Mouse (Mus musculus): ENCODE results near the gene Elane. TPM values are rescaled to one million over a fixed set of nuclear protein-coding genes. Genes with fewer than 3 reads are reported as not detected.

Gene Elane
- polyA plus RNA-seq, 1 experiment from 2014 or later = 0.33 TPM

DNA sequence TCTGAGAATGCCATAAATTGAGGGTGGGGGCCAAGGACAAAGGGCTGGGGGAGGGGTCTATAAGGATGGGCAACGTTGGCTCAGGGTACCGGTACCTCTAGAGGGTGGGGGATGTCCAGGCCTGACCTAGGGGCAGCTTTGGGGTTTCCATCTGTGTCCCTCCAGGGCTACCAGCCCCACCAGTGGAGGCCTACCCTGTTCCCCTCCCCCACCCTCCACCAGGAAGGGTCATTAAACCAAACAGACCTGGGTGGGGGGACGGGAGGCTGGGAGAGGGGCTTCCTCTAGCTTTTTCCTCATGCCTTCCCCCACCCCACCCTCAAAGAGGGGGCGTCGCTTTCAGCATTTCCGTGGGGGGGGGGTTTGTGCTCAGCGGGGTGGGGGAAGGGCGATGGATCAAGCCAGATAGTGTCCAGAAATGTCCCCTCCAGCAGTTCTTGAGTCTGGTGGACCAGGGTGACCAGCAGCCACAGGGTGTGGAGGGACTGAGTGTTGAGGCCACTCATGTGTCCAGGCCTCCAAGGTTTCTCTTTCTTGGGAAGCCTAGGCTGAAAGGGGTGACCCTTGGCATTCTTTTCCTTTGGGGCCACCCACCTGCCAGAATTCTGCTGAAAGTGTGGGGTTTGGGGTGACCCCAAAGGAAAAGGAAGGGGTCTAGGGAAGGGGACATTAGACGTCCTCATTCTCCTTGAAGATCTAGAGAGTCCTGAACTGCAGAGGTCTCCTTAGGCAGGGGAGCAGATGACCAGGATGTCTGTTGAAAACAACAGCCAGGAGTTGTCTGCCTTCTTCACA lies 43.1 kb downstream of the Elane start:
- H3K4me1 ChIP-seq = peaks cover 56% of the 10 kb centered on the region
- peak overlapping the region; percentile 91; the same call in 1 of the 2 replicates for H3K9ac ChIP-seq
- H3K9me3 ChIP-seq = no peaks in the 10 kb centered on the region
- WGBS = 13% methylated on average over 9 of the region's 9 CpGs
- H3K4me3 ChIP-seq = peak overlapping the region; percentile 96
- peak overlapping the region; percentile 97 for H3K27ac ChIP-seq
- no peak for ATAC-seq (ENCODE audit: insufficient number of reproducible peaks, insufficient read depth, low FRiP score, low TSS enrichment)
- H3K36me3 ChIP-seq = peaks cover 32% of the 10 kb centered on the region
- no peaks in the 10 kb centered on the region; the same call in 1 of the 2 replicates for H3K27me3 ChIP-seq
- peak overlapping the region; percentile 86 for H3K4me2 ChIP-seq (replicated peaks)

DNA sequence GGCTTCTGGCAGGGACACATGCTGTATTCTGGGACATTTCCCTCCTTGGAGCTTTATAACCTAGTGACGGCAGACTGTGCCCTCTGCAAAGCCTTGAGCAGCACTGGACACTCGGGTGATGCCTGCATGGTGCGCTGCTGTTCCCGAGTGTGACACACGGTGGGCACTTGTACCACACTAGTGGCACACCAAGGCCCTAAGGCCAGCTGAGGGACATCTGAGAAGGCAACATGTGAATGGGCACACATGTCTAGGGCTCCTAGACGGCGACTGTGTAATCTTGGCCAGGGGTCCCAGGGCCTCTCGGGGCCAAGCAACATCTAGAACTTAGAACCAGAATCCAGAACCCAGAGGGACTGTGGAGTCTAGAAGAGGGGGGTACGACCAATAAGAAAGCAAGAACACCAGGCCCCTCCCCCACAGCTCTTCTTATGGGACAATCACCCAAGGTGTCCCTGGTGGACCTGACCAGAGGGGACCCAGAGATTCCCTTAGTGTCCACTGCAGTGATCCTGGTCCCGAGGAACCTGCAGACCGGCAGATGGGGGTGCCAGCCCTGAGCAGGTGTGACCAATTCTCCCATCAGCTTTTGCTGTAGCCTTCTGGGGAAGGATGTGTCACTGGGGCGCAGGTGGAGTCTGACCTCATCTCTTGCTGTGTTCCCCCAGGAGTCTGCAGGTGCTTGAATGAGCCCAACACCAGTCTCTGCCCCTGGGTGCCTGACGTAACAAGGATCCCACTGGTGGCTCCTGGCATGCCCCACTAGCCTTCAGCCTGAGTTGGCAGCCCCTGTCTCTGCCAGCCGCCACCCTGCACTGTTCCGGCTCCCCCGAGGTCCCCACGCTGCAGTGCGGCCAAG lies 44.1 kb downstream of the Elane start:
- 88% methylated on average over 18 of the region's 18 CpGs for WGBS
- Histone ChIP-seq H3K4me3 (no peak overlapping the region), H3K9me3 (no peaks in the 10 kb centered on the region), H3K4me2 (replicated peaks) (no peak overlapping the region), H3K4me1 (peaks cover 53% of the 10 kb centered on the region), H3K27me3 (no peaks in the 10 kb centered on the region), H3K36me3 (peaks cover 38% of the 10 kb centered on the region), H3K27ac (0 out of 2 replicates have a peak overlapping the region, but pooled peaks have one; percentile 97), H3K9ac (0 out of 2 replicates have a peak overlapping the region, but pooled peaks have one; percentile 7)
- no peak for ATAC-seq (ENCODE audit: insufficient number of reproducible peaks, insufficient read depth, low FRiP score, low TSS enrichment)

DNA sequence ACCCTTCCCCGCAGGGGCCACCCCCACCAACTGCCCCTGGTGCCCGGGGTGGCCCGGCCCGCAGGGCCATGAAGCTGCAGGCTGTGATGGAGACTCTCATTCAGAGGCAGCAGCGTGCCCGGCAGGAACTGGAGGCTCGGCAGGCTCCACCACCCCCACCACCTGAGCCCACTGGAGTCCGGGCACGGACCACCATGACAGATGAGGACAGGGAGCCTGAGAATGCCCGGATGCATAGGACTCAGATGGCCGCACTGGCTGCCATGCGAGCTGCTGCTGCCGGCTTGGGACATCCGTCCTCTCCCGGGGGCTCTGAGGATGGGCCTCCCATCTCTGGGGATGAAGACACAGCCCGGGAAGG lies 44.8 kb downstream of the Elane start:
- Histone ChIP-seq H3K9me3 (no peaks in the 10 kb centered on the region), H3K27ac (no peak overlapping the region), H3K4me1 (peaks cover 49% of the 10 kb centered on the region), H3K9ac (0 out of 2 replicates have a peak overlapping the region, but pooled peaks have one; percentile 7), H3K4me3 (no peak overlapping the region), H3K36me3 (peaks cover 38% of the 10 kb centered on the region), H3K27me3 (no peaks in the 10 kb centered on the region), H3K4me2 (replicated peaks) (no peak overlapping the region)
- no peak for ATAC-seq (ENCODE audit: insufficient number of reproducible peaks, insufficient read depth, low FRiP score, low TSS enrichment)
- WGBS = 87% methylated on average over 16 of the region's 16 CpGs

DNA sequence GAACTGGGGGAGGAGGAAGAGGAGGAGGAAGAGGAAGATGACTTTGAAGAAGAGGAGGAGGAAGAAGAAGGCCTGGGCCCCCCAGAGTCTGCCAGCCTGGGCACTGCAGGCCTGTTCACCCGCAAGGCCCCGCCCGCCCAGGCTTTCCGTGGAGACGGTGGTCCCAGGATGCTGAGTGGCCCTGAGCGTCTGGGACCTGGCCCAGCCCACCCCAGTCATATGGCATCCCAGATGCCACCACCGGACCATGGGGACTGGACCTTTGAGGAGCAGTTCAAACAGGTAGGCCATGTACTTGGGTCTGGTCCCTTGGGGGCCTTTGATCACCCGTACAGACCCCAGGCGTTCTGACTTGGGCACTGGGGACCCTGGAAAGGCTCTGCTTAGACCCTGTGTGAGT lies 45.8 kb downstream of the Elane start:
- H3K27ac ChIP-seq = peak overlapping the region; percentile 70
- no peak for ATAC-seq (ENCODE audit: insufficient number of reproducible peaks, insufficient read depth, low FRiP score, low TSS enrichment)
- WGBS = 79% methylated on average over 9 of the region's 9 CpGs
- H3K9ac ChIP-seq = no peak overlapping the region
- H3K9me3 ChIP-seq = no peaks in the 10 kb centered on the region
- H3K27me3 ChIP-seq = no peaks in the 10 kb centered on the region
- H3K4me2 ChIP-seq (replicated peaks) = no peak overlapping the region
- 0 out of 2 replicates have a peak overlapping the region, but pooled peaks have one; percentile 0 for H3K4me3 ChIP-seq
- H3K36me3 ChIP-seq = peaks cover 47% of the 10 kb centered on the region
- H3K4me1 ChIP-seq = peaks cover 48% of the 10 kb centered on the region

DNA sequence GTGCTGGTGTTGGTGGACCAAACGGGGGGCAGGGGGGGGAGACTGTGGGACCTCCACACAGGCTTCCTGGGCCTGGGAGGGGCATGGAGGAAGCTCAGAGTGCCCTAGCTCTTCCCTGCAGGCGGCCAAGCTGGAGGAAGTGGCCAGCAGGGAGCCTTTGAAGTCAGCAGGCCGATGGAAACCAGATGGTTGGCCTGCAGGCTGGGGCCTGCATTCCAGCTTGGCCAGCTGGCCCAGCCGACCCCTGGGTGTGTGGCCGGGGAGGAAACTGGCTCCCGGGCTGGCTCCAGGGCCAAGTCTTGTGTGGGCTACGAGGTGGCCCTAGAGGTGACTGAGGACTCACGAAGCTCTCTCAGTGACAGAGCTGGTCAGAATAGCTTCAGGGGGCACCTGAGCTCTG lies 46.7 kb downstream of the Elane start:
- peaks cover 57% of the 10 kb centered on the region for H3K36me3 ChIP-seq
- H3K9me3 ChIP-seq = no peaks in the 10 kb centered on the region
- H3K9ac ChIP-seq = no peak overlapping the region; the same call in 1 of the 2 replicates
- H3K4me1 ChIP-seq = peaks cover 54% of the 10 kb centered on the region
- WGBS = 9% methylated on average over 8 of the region's 8 CpGs
- H3K4me2 ChIP-seq (replicated peaks) = peak overlapping the region; percentile 15; the same call in 1 of the 2 replicates
- peak overlapping the region; percentile 70 for H3K27ac ChIP-seq
- no peaks in the 10 kb centered on the region for H3K27me3 ChIP-seq
- ATAC-seq (ENCODE audit: insufficient number of reproducible peaks, insufficient read depth, low FRiP score, low TSS enrichment) = no peak
- no peak overlapping the region for H3K4me3 ChIP-seq

DNA sequence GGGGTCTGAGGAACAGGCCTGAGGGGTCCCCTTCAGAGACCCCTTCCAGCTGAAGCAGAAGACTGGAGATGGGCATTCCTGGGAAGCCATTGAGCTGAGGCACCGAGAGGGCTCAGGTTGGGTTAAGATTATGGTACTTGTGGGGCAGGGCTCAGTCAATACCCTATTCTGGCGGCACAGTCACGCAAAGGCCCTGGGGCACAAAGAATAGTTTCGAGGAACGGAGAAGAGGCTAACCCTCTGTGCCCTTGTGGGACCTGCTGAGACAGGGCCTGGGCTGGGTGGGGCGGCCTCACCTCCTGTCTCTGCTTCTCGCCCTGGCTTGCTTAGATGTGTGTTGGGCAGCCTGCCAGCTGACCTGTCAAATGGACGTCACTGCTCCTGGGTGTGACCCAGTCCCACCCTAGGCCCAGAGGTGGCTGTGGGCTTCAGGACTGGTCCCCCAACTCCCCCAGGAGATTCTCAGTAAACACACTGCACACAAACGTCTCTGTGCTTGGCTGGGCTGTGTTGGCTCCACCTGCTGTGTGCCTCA lies 47.2 kb downstream of the Elane start:
- peak overlapping the region; percentile 15; the same call in 1 of the 2 replicates for H3K4me2 ChIP-seq (replicated peaks)
- H3K9me3 ChIP-seq = no peaks in the 10 kb centered on the region
- 54% methylated on average over 9 of the region's 9 CpGs for WGBS
- no peak for ATAC-seq (ENCODE audit: insufficient number of reproducible peaks, insufficient read depth, low FRiP score, low TSS enrichment)
- peaks cover 54% of the 10 kb centered on the region for H3K4me1 ChIP-seq
- H3K27ac ChIP-seq = peak overlapping the region; percentile 70; the same call in 1 of the 2 replicates
- H3K27me3 ChIP-seq = no peaks in the 10 kb centered on the region
- no peak overlapping the region for H3K9ac ChIP-seq
- H3K36me3 ChIP-seq = peaks cover 61% of the 10 kb centered on the region
- H3K4me3 ChIP-seq = no peak overlapping the region

DNA sequence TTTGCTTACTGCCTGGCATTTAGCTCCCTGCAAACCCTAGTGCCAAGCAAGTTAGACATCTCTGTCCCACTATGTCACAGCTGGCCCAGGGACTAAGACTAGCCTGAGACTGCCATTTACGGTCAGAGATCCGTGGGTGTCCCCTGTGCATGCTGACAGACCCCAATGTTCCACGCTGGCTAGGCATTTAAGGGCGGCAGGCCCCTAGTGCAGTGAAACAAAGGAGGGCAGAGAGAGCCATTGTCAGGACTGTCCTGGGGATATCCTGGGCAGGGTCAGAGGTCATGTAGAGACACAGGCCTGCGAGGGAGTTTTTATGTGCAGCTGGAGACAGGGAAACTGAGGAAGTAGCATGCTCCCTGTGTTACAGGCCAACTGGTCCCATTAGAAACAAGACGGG lies 47.8 kb downstream of the Elane start:
- Histone ChIP-seq H3K36me3 (peaks cover 62% of the 10 kb centered on the region), H3K27ac (no peak overlapping the region; the same call in 1 of the 2 replicates), H3K4me3 (no peak overlapping the region), H3K27me3 (no peaks in the 10 kb centered on the region), H3K4me2 (replicated peaks) (no peak overlapping the region), H3K4me1 (peaks cover 47% of the 10 kb centered on the region), H3K9ac (no peak overlapping the region), H3K9me3 (no peaks in the 10 kb centered on the region)
- ATAC-seq (ENCODE audit: insufficient number of reproducible peaks, insufficient read depth, low FRiP score, low TSS enrichment) = no peak
- WGBS = 55% methylated on average over 6 of the region's 6 CpGs

DNA sequence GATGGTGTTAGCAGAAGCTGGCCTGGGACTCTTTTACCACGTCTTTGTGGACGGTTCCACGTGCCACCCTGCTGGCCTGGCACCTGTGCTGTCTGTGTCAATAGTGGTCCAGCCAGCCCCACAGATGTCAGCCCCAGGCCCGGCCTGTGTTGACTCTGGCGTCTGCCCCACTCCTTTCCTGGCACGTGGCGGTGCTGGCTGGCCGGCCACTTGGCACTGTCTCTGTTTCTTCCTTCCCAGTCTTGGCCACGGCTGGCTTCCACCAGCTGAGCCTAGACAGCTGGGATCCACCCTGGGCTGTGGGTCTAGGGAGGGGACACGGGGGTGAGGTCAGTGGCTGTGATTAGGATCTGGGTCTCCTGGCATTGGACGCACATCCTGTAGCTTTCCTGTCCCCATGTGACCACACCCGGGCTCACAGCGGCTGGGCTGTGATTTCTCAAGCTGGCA lies 48.2 kb downstream of the Elane start:
- Histone ChIP-seq H3K4me1 (peaks cover 43% of the 10 kb centered on the region), H3K9me3 (no peaks in the 10 kb centered on the region), H3K27me3 (no peaks in the 10 kb centered on the region), H3K27ac (no peak overlapping the region; the same call in 1 of the 2 replicates), H3K4me3 (no peak overlapping the region), H3K9ac (no peak overlapping the region), H3K36me3 (peaks cover 62% of the 10 kb centered on the region), H3K4me2 (replicated peaks) (no peak overlapping the region)
- no peak for ATAC-seq (ENCODE audit: insufficient number of reproducible peaks, insufficient read depth, low FRiP score, low TSS enrichment)
- WGBS = 71% methylated on average over 13 of the region's 13 CpGs

DNA sequence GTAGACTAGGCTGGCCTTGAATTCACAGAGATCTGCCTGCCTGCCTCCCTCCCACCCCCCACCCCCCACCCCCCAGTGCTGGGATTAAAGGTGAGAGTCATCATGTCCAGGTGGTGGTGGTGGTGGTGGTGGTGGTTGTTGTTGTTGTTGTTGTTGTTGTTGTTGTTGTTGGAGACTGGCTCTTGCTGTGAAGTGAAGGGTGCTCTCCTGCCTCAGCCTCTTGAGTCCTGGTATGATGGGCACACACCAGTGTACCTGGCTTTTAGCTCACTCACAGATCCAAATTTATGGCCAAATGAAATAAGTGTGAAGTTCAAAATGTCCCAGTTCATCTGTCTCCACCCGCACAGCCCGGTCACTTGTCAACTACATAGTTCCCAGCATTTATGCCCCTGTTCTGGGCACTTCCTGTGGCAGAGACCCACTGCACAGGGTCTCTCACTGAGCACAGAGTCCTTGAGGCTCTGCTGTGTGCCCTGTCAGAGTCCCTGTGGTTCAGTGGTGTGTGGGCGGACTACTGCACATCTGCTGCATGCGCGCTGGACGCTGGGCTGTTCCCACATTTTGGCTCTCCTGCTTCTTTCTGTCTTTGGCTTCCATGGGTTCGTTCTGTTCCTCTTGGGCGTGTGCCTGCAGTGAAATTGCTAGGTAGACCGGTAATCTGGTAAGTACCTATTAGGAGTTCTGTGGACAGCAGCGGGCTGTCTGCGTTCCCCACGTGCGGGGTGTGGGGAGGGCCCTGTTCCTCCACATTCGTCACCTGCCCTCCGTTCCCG lies 48.9 kb downstream of the Elane start:
- no peak overlapping the region for H3K4me3 ChIP-seq
- peaks cover 37% of the 10 kb centered on the region for H3K4me1 ChIP-seq
- WGBS = 84% methylated on average over 16 of the region's 16 CpGs
- peaks cover 65% of the 10 kb centered on the region for H3K36me3 ChIP-seq
- H3K27me3 ChIP-seq = no peaks in the 10 kb centered on the region
- no peak for ATAC-seq (ENCODE audit: insufficient number of reproducible peaks, insufficient read depth, low FRiP score, low TSS enrichment)
- no peak overlapping the region for H3K4me2 ChIP-seq (replicated peaks)
- no peak overlapping the region; the same call in 1 of the 2 replicates for H3K27ac ChIP-seq
- H3K9ac ChIP-seq = no peak overlapping the region
- no peaks in the 10 kb centered on the region for H3K9me3 ChIP-seq

DNA sequence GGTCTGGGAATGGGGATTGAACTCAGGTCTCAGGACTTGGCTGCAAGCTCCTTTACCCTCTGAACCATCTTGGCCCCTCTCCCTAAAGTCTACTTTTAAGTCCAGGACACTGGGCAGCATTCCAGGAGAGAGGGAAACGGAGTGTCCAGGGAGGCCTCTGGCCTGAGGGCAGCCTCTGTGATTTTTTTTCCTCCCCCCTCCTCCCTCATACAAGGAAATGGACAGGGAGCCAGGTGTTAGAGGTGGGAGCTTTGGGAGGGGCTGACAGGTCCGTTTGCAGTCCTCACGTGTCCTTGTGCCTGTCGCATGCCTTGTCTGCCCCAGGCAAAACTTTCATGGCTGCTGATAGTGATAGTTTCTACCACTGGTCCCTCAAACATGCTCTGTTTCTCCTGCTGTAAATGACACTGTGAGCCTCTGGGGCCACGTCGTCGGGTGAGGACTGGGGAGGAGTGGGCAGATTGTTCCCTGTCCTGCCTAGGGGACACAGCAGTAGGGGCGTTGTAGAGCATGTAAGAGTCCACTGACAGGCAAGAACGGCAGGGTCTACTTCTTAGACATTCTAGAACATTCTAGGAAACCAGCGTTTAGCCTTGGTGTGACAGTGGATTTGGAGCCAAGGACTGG lies 50.4 kb downstream of the Elane start:
- no peak overlapping the region for H3K9ac ChIP-seq
- H3K27ac ChIP-seq = no peak overlapping the region
- H3K9me3 ChIP-seq = no peaks in the 10 kb centered on the region
- ATAC-seq (ENCODE audit: insufficient number of reproducible peaks, insufficient read depth, low FRiP score, low TSS enrichment) = no peak
- H3K4me3 ChIP-seq = no peak overlapping the region
- H3K4me2 ChIP-seq (replicated peaks) = no peak overlapping the region
- peaks cover 37% of the 10 kb centered on the region for H3K4me1 ChIP-seq
- H3K36me3 ChIP-seq = peaks cover 64% of the 10 kb centered on the region
- H3K27me3 ChIP-seq = no peaks in the 10 kb centered on the region
- 58% methylated on average over 10 of the region's 10 CpGs for WGBS
